Mouse (Mus musculus): ENCODE measurements at regions not wholly inside any gene's neighbourhood (a gene's known extent, or its start where the extent isn't known, plus 50 kb on each side); places are given as distances from the start of the nearest gene placed in this dataset.

GRCm38 (mm10) chr11:112990751-112991150, 208.7 kb downstream of the Sox9 start:
- Histone ChIP-seq H3K9me3 (ENCODE audit: control insufficient read depth, low read length) (no peaks in the 10 kb centered on the region), H3K27me3 (ENCODE audit: control insufficient read depth, insufficient read depth, low read length) (0 out of 2 replicates have a peak, but pooled peaks cover 4% of the 10 kb centered on the region), H3K4me2 (ENCODE audit: low read length) (no peak overlapping the region), H3K36me3 (ENCODE audit: control insufficient read depth, insufficient read depth, low read length) (no peaks in the 10 kb centered on the region), H3K27ac (replicated peaks; ENCODE audit: low read depth, low read length) (no peak overlapping the region), H3K4me3 (replicated peaks; ENCODE audit: low read depth, low read length) (no peak overlapping the region), H3K9ac (replicated peaks; ENCODE audit: low read length) (no peak overlapping the region), H3K4me1 (ENCODE audit: control insufficient read depth, insufficient read depth, low read length) (peaks cover 13% of the 10 kb centered on the region)
- ATAC-seq (ENCODE audit: low FRiP score, low TSS enrichment) = no peak
- WGBS = 75% methylated on average over 11 of the region's 11 CpGs
- DNase-seq = peak; percentile 27

GRCm38 (mm10) chr11:112991862-112992261, 209.8 kb downstream of the Sox9 start:
- Histone ChIP-seq H3K4me2 (ENCODE audit: low read length) (no peak overlapping the region), H3K4me1 (ENCODE audit: control insufficient read depth, insufficient read depth, low read length) (peaks cover 13% of the 10 kb centered on the region), H3K27ac (replicated peaks; ENCODE audit: low read depth, low read length) (no peak overlapping the region), H3K9ac (replicated peaks; ENCODE audit: low read length) (no peak overlapping the region), H3K4me3 (replicated peaks; ENCODE audit: low read depth, low read length) (no peak overlapping the region), H3K27me3 (ENCODE audit: control insufficient read depth, insufficient read depth, low read length) (0 out of 2 replicates have a peak, but pooled peaks cover 4% of the 10 kb centered on the region), H3K9me3 (ENCODE audit: control insufficient read depth, low read length) (no peaks in the 10 kb centered on the region), H3K36me3 (ENCODE audit: control insufficient read depth, insufficient read depth, low read length) (no peaks in the 10 kb centered on the region)
- WGBS = 16% methylated on average over 13 of the region's 13 CpGs
- no peak for ATAC-seq (ENCODE audit: low FRiP score, low TSS enrichment)
- DNase-seq = peak; percentile 21

GRCm38 (mm10) chr11:112998777-112999583, 217.0 kb downstream of the Sox9 start:
- no peaks in the 10 kb centered on the region for H3K36me3 ChIP-seq (ENCODE audit: control insufficient read depth, insufficient read depth, low read length)
- no peaks in the 10 kb centered on the region for H3K27me3 ChIP-seq (ENCODE audit: control insufficient read depth, insufficient read depth, low read length)
- no peaks in the 10 kb centered on the region for H3K9me3 ChIP-seq (ENCODE audit: control insufficient read depth, low read length)
- H3K4me3 ChIP-seq (replicated peaks; ENCODE audit: low read depth, low read length) = no peak overlapping the region
- no peak for ATAC-seq (ENCODE audit: low FRiP score, low TSS enrichment)
- DNase-seq = no peak
- no peak overlapping the region for H3K9ac ChIP-seq (replicated peaks; ENCODE audit: low read length)
- 46% methylated on average over 5 of the region's 5 CpGs for WGBS
- H3K27ac ChIP-seq (replicated peaks; ENCODE audit: low read depth, low read length) = no peak overlapping the region
- H3K4me1 ChIP-seq (ENCODE audit: control insufficient read depth, insufficient read depth, low read length) = no peaks in the 10 kb centered on the region
- H3K4me2 ChIP-seq (ENCODE audit: low read length) = no peak overlapping the region

- Histone ChIP-seq H3K4me2 (ENCODE audit: low read length) (no peak overlapping the region), H3K27me3 (ENCODE audit: control insufficient read depth, insufficient read depth, low read length) (no peaks in the 10 kb centered on the region), H3K9ac (replicated peaks; ENCODE audit: low read length) (no peak overlapping the region), H3K27ac (replicated peaks; ENCODE audit: low read depth, low read length) (no peak overlapping the region), H3K36me3 (ENCODE audit: control insufficient read depth, insufficient read depth, low read length) (no peaks in the 10 kb centered on the region), H3K9me3 (ENCODE audit: control insufficient read depth, low read length) (no peaks in the 10 kb centered on the region), H3K4me1 (ENCODE audit: control insufficient read depth, insufficient read depth, low read length) (no peaks in the 10 kb centered on the region), H3K4me3 (replicated peaks; ENCODE audit: low read depth, low read length) (no peak overlapping the region)
- WGBS = 85% methylated on average over 6 of the region's 6 CpGs
- DNase-seq = no peak
- ATAC-seq (ENCODE audit: low FRiP score, low TSS enrichment) = no peak
Measured at GRCm38 (mm10) chr11:113001071-113001470, 219.0 kb downstream of the Sox9 start.

- ATAC-seq (ENCODE audit: low FRiP score, low TSS enrichment) = no peak
- Histone ChIP-seq H3K9me3 (ENCODE audit: control insufficient read depth, low read length) (no peaks in the 10 kb centered on the region), H3K9ac (replicated peaks; ENCODE audit: low read length) (no peak overlapping the region), H3K4me1 (ENCODE audit: control insufficient read depth, insufficient read depth, low read length) (no peaks in the 10 kb centered on the region), H3K4me3 (replicated peaks; ENCODE audit: low read depth, low read length) (no peak overlapping the region), H3K27me3 (ENCODE audit: control insufficient read depth, insufficient read depth, low read length) (no peaks in the 10 kb centered on the region), H3K36me3 (ENCODE audit: control insufficient read depth, insufficient read depth, low read length) (no peaks in the 10 kb centered on the region), H3K4me2 (ENCODE audit: low read length) (no peak overlapping the region), H3K27ac (replicated peaks; ENCODE audit: low read depth, low read length) (no peak overlapping the region)
- DNase-seq = no peak
- WGBS = 92% methylated on average over 9 of the region's 9 CpGs
Measured at GRCm38 (mm10) chr11:113005895-113006294, 223.9 kb downstream of the Sox9 start.

GRCm38 (mm10) chr11:113008521-113008920, 226.5 kb downstream of the Sox9 start:
- no peak for ATAC-seq (ENCODE audit: low FRiP score, low TSS enrichment)
- Histone ChIP-seq H3K4me1 (ENCODE audit: control insufficient read depth, insufficient read depth, low read length) (no peaks in the 10 kb centered on the region), H3K9ac (replicated peaks; ENCODE audit: low read length) (no peak overlapping the region), H3K27me3 (ENCODE audit: control insufficient read depth, insufficient read depth, low read length) (no peaks in the 10 kb centered on the region), H3K27ac (replicated peaks; ENCODE audit: low read depth, low read length) (no peak overlapping the region), H3K9me3 (ENCODE audit: control insufficient read depth, low read length) (no peaks in the 10 kb centered on the region), H3K4me2 (ENCODE audit: low read length) (no peak overlapping the region), H3K36me3 (ENCODE audit: control insufficient read depth, insufficient read depth, low read length) (no peaks in the 10 kb centered on the region), H3K4me3 (replicated peaks; ENCODE audit: low read depth, low read length) (no peak overlapping the region)
- 70% methylated on average over 4 of the region's 4 CpGs for WGBS
- no peak for DNase-seq

- Histone ChIP-seq H3K27ac (replicated peaks; ENCODE audit: low read depth, low read length) (no peak overlapping the region), H3K4me2 (ENCODE audit: low read length) (no peak overlapping the region), H3K9me3 (ENCODE audit: control insufficient read depth, low read length) (no peaks in the 10 kb centered on the region), H3K9ac (replicated peaks; ENCODE audit: low read length) (no peak overlapping the region), H3K4me3 (replicated peaks; ENCODE audit: low read depth, low read length) (no peak overlapping the region), H3K36me3 (ENCODE audit: control insufficient read depth, insufficient read depth, low read length) (no peaks in the 10 kb centered on the region), H3K27me3 (ENCODE audit: control insufficient read depth, insufficient read depth, low read length) (no peaks in the 10 kb centered on the region), H3K4me1 (ENCODE audit: control insufficient read depth, insufficient read depth, low read length) (0 out of 2 replicates have a peak, but pooled peaks cover 4% of the 10 kb centered on the region)
- 95% methylated on average over 6 of the region's 6 CpGs for WGBS
- no peak for ATAC-seq (ENCODE audit: low FRiP score, low TSS enrichment)
- DNase-seq = no peak
Measured at GRCm38 (mm10) chr11:113009376-113009775, 227.4 kb downstream of the Sox9 start.

GRCm38 (mm10) chr11:113010906-113011305, 228.9 kb downstream of the Sox9 start:
- peaks cover 10% of the 10 kb centered on the region for H3K4me1 ChIP-seq (ENCODE audit: control insufficient read depth, insufficient read depth, low read length)
- ATAC-seq (ENCODE audit: low FRiP score, low TSS enrichment) (no peak), DNase-seq (no peak)
- H3K9ac ChIP-seq (replicated peaks; ENCODE audit: low read length) = no peak overlapping the region
- H3K9me3 ChIP-seq (ENCODE audit: control insufficient read depth, low read length) = no peaks in the 10 kb centered on the region
- H3K36me3 ChIP-seq (ENCODE audit: control insufficient read depth, insufficient read depth, low read length) = no peaks in the 10 kb centered on the region
- H3K27ac ChIP-seq (replicated peaks; ENCODE audit: low read depth, low read length) = no peak overlapping the region
- no peak overlapping the region for H3K4me3 ChIP-seq (replicated peaks; ENCODE audit: low read depth, low read length)
- no peak overlapping the region for H3K4me2 ChIP-seq (ENCODE audit: low read length)
- no peaks in the 10 kb centered on the region for H3K27me3 ChIP-seq (ENCODE audit: control insufficient read depth, insufficient read depth, low read length)
- WGBS = 90% methylated on average over 5 of the region's 5 CpGs
